Mouse (Mus musculus) heart, adult 2 months (tissue): Measurements from ENCODE around the gene Crebzf.

Experiments
- CTCF ChIP-seq: fragments of 200-600 bp; IDR thresholded peaks from 2 replicates; pipeline ENCODE4 v1.8.1; 2022; ENCODE audit warnings: antibody characterized with exemption, mild to moderate bottlenecking, moderate library complexity
- POLR2A ChIP-seq: fragments of 200-500 bp; IDR thresholded peaks from 2 replicates; pipeline ENCODE4 v1.6.1; 2011; ENCODE audit warnings: mild to moderate bottlenecking, low read depth, low read length, control low read depth; ENCODE audit not compliant: insufficient read depth

DNA sequence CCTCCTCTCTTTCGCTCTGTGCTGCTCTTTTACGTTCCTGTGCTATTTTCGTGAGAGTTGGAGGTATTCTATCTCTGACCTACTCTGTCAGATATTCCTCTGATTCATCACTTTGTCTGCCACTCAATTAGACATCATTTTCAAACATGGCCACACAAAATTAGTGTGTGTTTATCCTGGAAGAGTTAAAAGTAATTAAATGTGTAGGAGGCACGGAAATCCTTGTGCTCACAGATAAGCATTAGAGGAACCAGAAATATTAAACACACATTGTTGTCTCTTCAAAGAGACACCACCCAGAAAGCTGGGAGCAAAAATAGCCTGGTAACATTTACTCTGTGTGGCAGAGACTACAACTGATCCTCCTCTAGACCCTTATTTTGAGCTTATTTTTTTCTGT lies 2.5 kb upstream of the Crebzf start:
- TF ChIP-seq CTCF (no peak), POLR2A (no peak)
